Mouse (Mus musculus) heart, adult 11 months (tissue): ENCODE measurements at regions not wholly inside any gene's neighbourhood (a gene's known extent, or its start where the extent isn't known, plus 50 kb on each side); places are given as distances from the start of the nearest gene placed in this dataset.

ENCODE experiments used
- DNase-seq: peaks from one replicate; pipeline ENCODE4 v3.0.0; 2022

DNA sequence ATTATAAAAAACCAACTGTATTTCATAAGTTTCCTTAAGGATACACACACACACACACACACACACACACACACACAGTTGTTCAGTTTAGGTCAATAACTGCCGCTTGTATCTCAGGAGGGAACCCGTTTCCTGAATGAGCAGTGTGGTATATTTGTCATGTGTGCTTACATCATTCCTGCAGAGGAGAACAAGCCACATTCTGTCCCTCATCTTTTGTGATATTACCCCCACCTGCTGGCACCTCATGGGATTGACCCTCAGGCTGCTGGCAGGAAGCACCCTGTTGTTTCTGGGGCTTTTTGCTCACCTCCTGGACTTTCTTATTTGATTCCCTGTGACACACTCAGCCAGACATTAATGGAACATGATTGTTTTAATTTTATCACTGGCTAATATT lies 66.4 kb upstream of the Htr1a start:
- peak; percentile 89 for DNase-seq

DNA sequence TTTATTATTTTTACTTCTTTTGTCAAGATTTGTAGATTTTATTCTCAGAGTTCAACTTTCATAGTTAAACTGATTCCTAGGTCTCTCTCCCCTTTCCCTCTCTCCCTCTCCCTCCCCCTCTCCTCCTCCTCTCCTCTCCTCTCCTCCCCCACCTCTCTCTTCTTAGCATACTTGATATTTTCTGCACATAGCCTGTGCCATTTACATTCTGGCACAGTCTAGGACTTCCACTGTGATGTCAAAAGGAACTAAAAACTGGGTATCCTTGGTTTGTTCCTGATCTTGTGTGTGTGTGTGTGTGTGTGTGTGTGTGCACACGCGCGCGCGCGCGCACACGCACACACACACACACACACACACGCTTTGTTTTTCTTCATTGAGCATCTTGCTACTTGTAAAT lies 64.9 kb upstream of the Htr1a start:
- DNase-seq = no peak

DNA sequence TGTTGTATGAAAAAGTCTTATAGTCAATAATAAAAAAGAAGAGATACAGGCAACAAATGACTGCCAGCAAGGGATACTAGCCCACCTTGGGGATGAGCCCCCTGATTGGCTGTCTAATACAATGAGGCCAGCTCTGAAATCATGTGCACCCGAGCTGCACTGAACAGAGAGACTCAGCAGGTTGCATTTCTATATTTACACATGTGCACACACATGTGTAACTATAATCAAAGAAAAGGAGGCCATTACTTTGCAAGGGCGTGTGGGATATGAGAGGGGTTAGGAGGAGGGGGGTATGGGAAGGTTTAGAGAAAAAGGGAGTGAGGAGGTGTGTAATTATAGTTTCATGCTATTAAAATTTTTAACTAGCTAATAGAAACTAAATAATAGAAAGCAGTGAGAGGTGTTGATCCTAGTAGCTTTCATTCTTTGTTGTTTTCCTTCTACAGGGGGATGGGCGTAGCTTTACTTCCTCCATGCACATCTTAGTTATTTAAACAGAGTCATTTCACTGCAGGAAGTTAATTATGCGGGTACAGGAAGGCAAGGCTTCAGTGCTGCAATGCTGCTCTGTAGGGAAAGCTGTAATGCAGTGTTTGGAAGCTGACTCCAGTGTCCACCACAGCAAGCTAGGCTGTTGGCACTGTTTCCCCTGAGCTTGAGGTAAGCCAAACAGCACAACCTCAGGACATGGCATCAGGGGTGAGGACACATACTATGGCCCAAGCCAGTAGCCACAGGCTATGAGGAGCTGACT lies 56.2 kb upstream of the Htr1a start:
- DNase-seq = no peak
